Mouse (Mus musculus) olfactory bulb, adult 2 months (tissue): ENCODE measurements around the gene Tm9sf1.

Source experiments
- CTCF ChIP-seq: fragments of 200-500 bp; IDR thresholded peaks from 2 replicates; pipeline ENCODE4 v1.5.1; 2012; ENCODE audit warnings: low read depth, mild to moderate bottlenecking, low read length, moderate library complexity; ENCODE audit not compliant: insufficient read depth
- POLR2A ChIP-seq: fragments of 200-500 bp; IDR thresholded peaks from 2 replicates; pipeline ENCODE4 v1.6.1; 2012; ENCODE audit warnings: mild to moderate bottlenecking, low read depth, low read length, moderate library complexity; ENCODE audit not compliant: insufficient read depth

DNA sequence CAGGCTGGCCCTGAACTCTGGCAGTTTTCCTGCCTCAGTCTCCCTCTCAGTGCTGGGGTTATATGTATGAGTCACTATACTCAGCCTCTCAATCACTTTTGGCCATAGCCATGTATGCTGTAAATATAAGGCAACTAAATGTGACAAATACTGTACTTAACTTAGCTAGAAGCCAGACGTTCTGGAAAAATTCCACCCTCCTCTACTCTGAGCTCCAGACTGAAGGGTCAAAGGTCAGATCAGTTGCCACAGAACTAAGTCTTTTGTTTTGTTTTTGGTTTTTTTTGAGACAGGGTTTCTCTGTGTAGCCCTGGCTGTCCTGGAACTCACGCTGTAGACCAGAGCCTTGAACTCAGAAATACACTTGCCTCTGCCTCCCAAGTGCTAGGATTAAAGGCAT is 27.7 kb downstream of the Tm9sf1 start:
- no peak for TF ChIP-seq CTCF
- no peak for TF ChIP-seq POLR2A
